In genomic region chr13:52060418-52060870, GRCm38 (mm10) we compare ENCODE assay signal across 11 mouse cellular contexts.
DNase-seq lines count a peak whose midpoint lies in the region; ATAC-seq and TF ChIP-seq lines count a peak whose summit lies in the region.
"Had no signal": no experiment of that assay in that cellular context is flagged by ENCODE, and none has a peak within 500 bp of the region (broad histone marks: within the 10 kb centered on the region; RNA-seq: fewer than 3 reads in every experiment).

No protein-coding gene starts in this region.

- H3K27ac ChIP-seq in heart, adult 2 months = no peak overlapping the region
- H3K27ac ChIP-seq in forebrain, embryonic 12.5 days = no peak overlapping the region
- H3K27ac ChIP-seq: embryonic facial prominence, embryonic 12.5 days had no signal

- no peak for TF ChIP-seq POLR2A in heart, adult 2 months (IDR thresholded peaks at IDR 0.05; ENCODE audit: insufficient read depth, low read depth, low read length)

- no peak for TF ChIP-seq CTCF in heart, adult 2 months (IDR thresholded peaks at IDR 0.05)

- no peak overlapping the region for H3K4me2 ChIP-seq in forebrain, embryonic 12.5 days
- H3K4me2 ChIP-seq: embryonic facial prominence, embryonic 12.5 days had no signal

- no peaks in the 10 kb centered on the region for H3K4me1 ChIP-seq in heart, adult 2 months (ENCODE audit: control insufficient read depth, insufficient read depth, low read length)
- 0 out of 2 replicates have a peak, but pooled peaks cover 4% of the 10 kb centered on the region for H3K4me1 ChIP-seq in forebrain, embryonic 12.5 days

- no peaks in the 10 kb centered on the region for H3K27me3 ChIP-seq in heart, adult 2 months (ENCODE audit: control insufficient read depth, insufficient read depth, low read length)
- 0 out of 2 replicates have a peak, but pooled peaks cover 6% of the 10 kb centered on the region for H3K27me3 ChIP-seq in forebrain, embryonic 12.5 days
- H3K27me3 ChIP-seq: embryonic facial prominence, embryonic 12.5 days had no signal

- 41% methylated on average over 10 of the region's 10 CpGs for WGBS in heart, adult 2 months
- WGBS in forebrain, embryonic 12.5 days = 76% methylated on average over 10 of the region's 10 CpGs

- H3K9ac ChIP-seq in heart, adult 2 months (ENCODE audit: low read depth, low read length) = no peak overlapping the region
- no peak overlapping the region for H3K9ac ChIP-seq in forebrain, embryonic 12.5 days
- H3K9ac ChIP-seq: embryonic facial prominence, embryonic 12.5 days had no signal

- H3K9me3 ChIP-seq in forebrain, embryonic 12.5 days = no peaks in the 10 kb centered on the region
- H3K9me3 ChIP-seq: embryonic facial prominence, embryonic 12.5 days had no signal

- no peak for TF ChIP-seq EP300 in heart, adult 2 months (IDR thresholded peaks at IDR 0.05; ENCODE audit: insufficient read depth, low read depth, low read length)

- H3K36me3 ChIP-seq in heart, adult 2 months (ENCODE audit: control insufficient read depth, insufficient read depth, low read length) = no peaks in the 10 kb centered on the region
- H3K36me3 ChIP-seq in forebrain, embryonic 12.5 days (replicated peaks) = no peaks in the 10 kb centered on the region
- H3K36me3 ChIP-seq: embryonic facial prominence, embryonic 12.5 days had no signal

- intact Hi-C loops in heart, adult 2 months (cut with DNase I) = no loop called here

- no peaks in the 10 kb centered on the region for H3K79me2 ChIP-seq in heart, adult 2 months (replicated peaks; ENCODE audit: control insufficient read depth, insufficient read depth, low read length)

- DNase-seq in MN1 (ENCODE audit: low spot score) = peak; percentile 67
- DNase-seq in adipocyte (ENCODE audit: low spot score) = peak; percentile 71
- peak; percentile 98 for DNase-seq in kidney, adult 9 months
- DNase-seq in liver = peak; percentile 44
- DNase-seq in heart, adult 2 months = no peak
- DNase-seq in layer of hippocampus, postnatal 25 days (ENCODE audit: extremely low spot score in 1 of 2, low spot score in 1 of 2) = no peak
- DNase-seq: adrenal gland, postnatal 14 days; heart, postnatal 10 days; lung, postnatal 10 days had no signal

- no peak for ATAC-seq in forebrain, embryonic 12.5 days (ENCODE audit: low FRiP score)

- no peak overlapping the region for H3K4me3 ChIP-seq in heart, adult 2 months
- no peak overlapping the region for H3K4me3 ChIP-seq in forebrain, embryonic 12.5 days (replicated peaks)
- H3K4me3 ChIP-seq: embryonic facial prominence, embryonic 12.5 days had no signal

Comparison
In these comparisons a context has a peak if more than half of its experiments do, and no peak if none do; other contexts are left out.
1. DNase-seq: peak in MN1 (single experiment), adipocyte (single experiment), kidney, adult 9 months (single experiment) and liver (single experiment); none in heart, adult 2 months (0 of 2) and layer of hippocampus, postnatal 25 days (0 of 2).